Mouse (Mus musculus) erythroid progenitor cell, adult 5-6 weeks (primary cell): ENCODE results near the gene Get4. TPM values are rescaled to one million over a fixed set of nuclear protein-coding genes. Genes with fewer than 3 reads are reported as not detected.

ENCODE experiments used
- ATAC-seq: replicated peaks from 2 replicates; pipeline ENCODE4 v1.8.0; 2016; ENCODE audit warnings: moderate number of reproducible peaks, mild to moderate bottlenecking, moderate TSS enrichment, inconsistent platforms; ENCODE audit not compliant: poor library complexity, low FRiP score, severe bottlenecking
- total RNA-seq, 2 experiments: library from RNA; stranded (forward) in 1 of 2; stranded (reverse) in 1 of 2; fragments of 150-400 nt in 1 of 2; fragments of 186-747, 209-891 nt in 1 of 2; gene quantifications; 2 replicates each; pipeline versions ENCODE4 v1.2.3 to v1.2.4; 2015 to 2017; ENCODE audit warnings: low replicate concordance in 2 of 2

Gene Get4
- total RNA-seq, 2 experiments from 2014 or later: 21.9 to 35.6 TPM

DNA sequence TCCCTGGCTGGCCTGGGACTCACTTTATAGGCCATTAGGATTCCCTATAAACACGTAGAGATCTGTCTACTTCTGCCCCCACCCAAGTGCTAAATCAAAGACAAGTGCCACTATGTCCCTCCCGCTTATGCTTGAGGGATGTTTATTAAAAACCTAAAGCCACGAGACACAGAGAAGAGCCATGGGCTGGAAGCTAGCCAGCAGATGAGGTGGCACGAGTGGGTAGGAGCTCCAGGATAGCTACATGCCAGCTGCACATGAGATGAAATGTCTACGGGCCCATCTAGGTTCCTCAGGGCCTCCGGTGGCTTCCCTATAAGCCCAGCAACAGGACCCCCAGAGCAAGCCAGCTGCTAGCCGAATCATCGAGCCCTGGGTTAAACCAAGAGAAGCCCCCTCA, 25.2 kb downstream of the Get4 start:
- no peak for ATAC-seq

DNA sequence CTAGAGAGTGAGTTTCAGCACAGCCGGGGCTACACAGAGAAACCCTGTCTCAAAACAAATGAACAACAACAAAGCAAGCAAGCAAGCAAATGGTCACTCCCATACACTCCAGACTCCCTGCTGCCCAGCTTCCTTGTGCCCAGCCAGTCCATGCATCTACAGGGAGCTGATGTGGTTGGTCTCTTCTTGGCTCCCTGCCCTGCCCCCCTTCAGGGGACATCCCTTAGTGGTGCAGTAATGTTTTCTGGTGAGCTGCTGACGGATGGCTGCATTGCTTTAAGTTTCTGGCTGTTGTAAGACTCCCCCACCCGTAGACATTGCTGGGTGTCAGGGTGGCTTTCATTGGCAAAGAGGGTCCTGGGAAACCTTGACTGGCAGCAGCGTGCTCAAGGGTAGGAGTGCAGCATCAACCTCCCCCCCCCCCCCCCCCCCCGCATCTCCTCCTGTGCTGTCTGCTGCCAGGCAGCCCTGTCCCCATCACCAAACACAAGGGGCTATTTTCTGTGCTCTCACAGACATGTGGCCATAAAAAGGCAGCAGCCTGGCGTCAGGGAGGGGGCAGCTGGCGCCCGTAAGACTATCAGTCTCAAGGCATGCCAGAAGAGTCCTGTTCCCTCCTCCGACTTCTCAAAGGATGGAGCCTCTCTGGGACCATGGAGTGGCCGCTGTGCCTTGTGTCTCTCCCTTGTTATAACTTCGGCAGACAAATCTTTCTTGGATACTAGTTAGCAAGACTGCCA, 29.4 kb downstream of the Get4 start:
- ATAC-seq: no peak

DNA sequence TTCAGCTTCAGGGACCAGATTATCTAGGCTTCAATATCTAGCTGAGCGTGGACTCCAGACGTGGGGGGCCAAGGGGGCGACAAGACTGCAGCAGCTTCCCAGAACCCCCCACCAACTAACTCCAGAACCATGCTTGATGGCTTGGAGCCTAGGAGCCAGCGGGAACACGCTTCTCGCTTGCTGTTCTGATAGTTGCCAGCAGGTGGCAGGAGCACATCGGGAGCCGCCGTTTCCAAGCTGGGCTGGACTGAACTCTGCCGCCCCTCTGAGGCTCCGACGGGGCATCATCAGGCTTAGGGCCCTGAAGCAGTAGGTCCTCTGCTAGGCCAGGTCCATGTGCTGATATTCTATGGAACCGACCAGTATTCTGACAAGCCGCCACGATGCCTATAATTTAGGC, 30.1 kb downstream of the Get4 start:
- ATAC-seq: peak; percentile 76

DNA sequence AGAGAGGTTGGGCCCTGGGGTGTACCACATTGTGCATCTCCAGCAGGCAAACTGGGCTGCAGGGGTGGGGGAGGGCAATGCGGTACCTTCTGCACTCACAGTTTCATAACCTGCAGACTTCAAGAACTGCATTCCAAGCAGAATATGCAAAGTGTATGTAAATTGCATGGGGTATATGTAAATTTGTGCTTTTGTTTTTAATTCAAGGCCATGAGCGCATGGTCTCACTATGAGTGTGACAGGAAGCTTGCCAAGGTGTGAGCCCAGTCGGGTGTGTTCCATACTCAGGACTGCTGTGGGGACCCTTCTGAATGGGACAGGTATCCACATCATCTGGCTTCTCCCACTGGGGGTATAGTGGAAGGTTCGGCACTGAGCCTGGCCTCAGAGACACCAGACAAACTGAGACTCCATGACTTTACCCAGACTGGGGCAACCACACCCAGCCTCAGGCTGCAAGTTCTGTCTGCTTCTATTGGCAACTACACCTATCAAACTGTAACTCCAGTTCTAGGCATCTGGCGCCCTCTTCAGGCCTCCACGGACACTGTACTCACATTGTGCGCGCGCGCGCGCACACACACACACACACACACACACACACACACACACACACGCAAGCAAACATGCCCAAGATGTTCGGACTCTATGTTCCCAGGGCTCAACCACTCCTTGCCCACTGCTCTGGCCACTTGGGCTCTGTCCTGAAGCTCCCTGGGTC, 31.5 kb downstream of the Get4 start:
- no peak for ATAC-seq

DNA sequence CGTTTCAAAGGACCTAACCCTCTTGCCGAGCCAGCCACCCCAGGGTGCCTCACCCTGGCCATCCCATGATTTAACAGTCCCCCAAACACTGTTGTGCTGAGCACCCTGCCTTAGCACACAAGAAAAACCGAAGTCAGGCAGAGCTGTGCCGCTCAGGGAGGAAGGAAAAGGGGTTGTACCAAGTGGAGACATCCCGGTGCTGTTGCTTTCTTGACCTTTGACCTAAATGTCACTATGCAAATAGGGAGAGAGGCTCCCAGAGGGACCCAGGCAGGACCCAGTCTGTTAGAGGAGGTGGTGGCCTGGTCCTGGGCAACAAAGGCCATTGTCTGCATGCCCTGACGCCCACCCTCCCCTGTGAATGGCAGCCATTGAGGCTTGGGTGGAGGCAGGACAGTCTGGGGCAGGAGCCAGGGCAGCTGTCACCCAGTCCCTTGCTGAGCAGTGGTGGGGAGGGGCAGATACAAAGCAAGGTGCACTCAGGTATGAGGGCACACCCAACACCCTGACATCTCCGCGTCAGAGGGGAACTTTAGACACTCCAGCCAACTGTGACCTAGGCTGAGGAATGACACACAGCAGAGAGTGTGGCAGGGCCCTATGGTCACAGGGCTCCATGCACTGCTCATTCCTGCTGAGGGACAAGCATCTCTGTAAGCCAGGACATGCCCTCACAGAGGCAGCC, 33.4 kb downstream of the Get4 start:
- ATAC-seq: no peak

DNA sequence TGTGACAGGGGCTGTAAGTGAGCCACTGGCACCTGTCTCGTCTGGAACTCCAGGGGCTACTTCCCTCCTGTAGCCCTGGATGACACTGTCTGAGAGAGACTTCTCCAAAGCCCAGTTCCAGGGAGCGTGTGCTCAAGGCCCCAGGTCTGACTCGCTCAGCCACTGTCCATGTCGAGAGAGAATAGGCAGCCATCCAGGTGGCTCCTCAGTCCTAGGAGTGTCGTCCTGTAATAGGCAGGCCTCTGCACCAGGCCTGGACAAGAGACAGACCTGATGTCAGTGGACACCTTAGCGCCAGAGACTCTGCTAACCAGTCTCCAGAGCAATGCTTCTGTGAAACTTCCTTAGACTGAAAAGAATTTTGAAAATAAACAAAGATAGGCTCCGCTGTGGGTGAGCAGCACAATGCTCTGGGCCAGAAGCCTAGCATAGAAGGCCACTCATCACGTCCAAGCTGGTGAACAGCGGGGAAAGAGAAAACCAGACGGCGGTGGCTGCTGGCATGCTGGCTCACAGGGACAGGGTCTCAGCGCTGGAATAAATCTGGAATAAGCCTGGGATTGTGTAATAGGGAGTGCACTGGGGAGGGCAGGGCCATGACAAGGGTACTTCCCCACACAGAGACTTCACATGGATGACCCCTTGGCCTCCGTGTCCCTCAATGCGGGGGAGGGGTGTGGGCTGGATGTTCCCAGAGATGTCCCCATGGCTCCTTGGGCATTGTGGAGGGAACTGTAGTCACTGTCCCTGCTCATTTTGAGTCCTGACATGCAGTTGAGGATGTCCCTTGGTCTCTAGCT, 34.2 kb downstream of the Get4 start:
- no peak for ATAC-seq

DNA sequence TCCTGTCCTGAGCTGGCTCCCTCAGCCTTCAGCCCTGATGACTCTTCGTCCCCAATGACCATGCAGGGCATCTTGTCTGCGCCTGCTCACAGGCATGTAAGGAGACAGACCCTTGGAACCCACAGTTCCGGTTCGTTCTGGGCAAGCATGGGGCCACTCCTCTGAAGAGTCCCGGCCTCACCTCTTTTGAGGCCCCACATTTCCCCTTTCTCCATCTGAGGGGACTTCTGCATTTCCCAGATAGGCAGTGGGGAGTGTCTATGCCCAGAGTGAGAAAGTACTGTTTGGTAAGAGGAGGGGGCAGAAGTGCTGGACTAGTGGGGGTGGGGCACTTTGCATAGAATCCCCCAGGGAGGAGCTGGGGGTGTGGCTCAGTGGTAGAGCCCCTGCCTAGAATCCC, 35.0 kb downstream of the Get4 start:
- ATAC-seq: no peak

DNA sequence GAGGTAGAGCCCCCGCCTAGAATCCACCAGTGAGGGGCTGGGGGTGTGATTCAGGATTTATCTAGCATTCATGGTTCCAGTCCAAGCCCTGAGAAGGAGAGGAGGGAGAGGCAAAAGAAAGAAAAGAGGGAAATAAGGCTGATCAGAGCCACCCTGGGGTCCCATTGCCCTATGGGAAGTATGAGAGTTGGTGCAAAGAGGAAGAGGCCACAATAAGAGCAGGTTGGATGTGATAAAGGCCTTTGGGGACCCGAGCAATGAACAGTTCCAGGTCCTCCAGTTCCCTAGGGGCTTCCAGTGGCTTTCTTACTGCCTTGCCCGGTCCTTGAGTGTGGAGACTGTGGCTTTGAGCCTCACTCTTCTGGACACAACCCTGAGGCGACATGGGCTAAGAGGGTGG, 35.7 kb downstream of the Get4 start:
- ATAC-seq: no peak

DNA sequence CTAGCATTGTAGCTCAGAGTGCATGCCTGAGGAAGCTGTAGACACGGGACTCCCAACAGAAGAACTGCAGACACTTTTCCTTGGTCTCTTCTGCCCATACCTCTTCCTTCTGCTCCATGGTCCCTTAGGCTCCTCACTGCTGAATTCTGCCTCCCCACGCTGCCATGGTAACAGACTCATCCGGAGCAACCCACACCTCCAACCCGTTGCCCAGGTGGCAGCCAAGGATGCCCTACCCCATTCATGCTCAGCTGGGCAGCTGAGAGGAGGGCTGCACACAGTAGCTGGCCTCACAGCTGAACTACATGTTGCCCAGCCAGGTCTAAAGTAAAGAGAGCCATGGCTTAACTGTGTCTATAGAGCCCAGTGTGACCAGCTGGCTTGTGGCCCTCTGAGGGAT, 36.5 kb downstream of the Get4 start:
- no peak for ATAC-seq

DNA sequence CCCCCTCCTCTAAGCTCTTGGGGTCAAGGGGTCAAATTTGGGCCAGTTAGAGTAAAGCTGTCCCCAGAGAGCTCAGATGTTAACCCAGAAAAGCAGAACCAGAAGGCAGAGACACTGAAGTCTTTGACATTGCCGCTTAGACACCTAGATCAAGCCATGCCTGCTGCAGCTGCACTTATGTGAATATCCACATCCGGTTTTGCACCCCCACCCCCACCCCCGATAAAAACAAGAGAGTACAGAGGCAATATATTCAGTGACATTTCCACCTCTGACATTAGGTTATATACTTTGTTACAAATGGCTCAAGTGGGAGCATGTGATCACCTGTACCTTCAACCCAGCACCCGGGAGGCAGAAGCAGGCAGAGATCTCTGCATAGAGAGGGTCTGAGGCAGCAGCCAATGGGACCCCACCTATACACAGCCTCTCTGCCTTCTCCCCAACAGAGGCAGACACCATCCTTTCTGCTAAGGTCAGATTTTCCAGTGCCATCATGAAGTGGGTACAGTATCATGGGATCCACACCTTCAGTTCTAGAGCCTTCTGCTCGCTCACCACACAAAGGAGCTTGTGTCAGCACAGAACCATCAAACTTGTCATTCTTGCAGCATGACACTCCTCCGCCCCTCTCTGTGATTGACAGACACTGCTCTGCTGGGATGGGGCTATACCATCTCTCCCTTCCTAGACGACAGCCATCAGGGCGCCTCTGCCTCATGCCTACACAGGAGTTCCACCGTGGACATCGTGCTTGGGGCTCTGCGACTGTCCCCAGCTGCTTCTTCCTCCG, 38.5 kb downstream of the Get4 start:
- ATAC-seq: no peak

DNA sequence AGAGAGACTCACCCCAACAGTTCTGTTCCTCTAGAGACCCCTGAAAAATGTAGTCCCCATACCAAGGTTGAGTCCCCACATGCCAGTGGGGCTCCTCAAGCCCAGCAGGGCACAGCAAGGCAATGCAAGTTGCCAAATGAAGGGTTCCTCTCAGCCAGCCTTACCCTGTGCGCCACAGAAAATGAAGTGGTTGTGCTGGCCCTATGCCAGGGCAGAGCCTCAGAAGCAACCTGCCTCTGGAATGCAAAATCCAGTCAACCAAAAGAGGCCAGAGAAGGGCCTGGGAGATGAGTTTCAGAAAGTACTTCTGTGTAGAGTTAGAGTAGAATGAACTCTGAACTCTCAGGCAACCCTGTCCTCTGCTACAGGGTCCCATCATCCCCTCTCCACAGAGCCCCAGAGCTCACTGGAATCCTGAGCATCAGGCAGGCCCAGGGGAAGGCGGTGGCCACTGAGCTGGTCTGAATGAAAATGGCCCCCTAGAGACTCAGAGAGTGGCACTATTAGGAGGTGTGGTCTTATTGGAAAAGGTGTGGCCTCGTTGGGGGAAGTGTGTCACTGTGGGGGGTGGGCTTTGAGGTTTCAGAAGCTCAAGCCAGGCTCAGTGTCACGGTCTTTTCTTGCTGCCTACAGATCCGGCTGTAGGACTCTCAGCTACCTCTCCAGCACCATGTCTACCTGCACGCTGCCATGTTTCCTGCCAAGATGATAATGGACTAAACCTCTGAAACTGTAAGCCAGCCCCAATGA, 39.9 kb downstream of the Get4 start:
- ATAC-seq: no peak

DNA sequence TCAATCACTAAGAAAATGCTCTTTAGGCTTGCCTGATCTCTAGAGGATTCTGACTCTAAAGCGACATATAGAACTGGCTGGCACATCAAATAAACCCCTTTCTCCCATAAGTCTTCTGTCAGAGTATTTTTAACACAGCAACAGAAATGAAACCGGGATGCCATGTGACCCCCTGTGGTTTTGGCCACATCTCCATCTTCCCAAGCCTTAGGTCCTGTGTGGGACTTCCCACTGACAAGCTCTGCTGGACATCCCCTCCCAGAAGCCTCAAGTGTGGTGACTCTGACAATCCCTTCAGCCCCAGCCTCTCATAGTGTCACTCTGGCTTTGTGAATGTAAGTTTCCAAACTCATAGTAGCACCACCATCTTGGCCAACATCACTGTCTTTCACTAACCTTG, 42.0 kb downstream of the Get4 start:
- ATAC-seq: no peak

DNA sequence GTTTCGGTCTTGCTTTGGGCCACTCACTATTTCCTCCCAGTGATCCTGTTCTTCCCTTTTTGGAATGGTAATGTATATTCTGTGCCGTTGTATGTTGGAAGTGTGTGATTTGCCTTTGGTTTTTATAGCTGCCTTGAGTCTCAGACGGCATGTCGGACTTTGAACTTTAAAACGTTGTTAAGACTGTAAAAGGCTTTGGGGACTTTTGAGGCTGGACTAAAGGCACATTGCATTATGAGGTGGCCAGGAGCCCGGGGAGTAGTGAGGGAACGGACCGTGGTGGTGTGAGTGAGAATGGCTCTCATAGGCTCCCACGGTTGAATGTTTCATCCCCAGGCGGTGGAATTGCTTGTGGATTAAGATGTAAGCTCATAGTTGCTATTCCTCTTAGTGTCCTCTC, 45.0 kb downstream of the Get4 start:
- ATAC-seq: no peak

DNA sequence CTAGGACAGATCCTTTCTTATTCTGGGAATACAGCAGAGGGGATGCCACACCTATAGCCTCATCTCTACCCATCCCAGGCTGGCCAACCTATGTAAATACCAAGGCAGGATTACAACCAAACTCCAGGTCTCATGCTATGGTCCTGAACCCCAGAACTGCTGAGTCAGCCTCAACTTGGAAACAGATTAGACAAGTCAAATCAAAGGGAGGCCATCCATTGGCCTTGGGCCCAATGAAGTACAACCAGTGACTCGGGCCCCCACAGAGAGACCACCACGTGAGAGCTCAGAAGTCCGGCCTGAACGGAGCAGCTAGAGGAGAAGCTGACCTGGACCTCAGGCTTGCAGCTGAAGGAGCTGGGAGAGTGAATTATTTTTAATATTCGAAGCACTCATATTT, 45.6 kb downstream of the Get4 start:
- ATAC-seq: no peak

DNA sequence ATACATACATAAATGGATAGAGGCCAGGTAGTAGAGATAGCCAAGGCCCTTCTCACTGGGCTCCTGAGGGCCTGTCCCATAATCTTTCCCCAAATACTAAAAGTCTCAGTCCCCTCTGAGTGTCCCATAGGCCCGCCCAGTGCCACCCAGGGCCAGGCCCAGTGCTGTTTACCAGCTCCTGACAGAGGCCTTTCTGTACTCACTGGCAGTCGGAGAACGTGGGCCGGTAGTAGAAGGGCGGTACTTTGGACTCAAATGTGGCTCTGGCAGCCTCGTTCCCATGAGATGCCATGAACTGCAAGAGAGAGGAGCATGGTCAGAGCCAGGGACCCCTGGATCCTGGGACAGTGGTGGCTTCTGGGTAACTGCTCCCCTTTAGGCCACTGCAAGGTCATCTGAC, 50.0 kb downstream of the Get4 start:
- no peak for ATAC-seq

DNA sequence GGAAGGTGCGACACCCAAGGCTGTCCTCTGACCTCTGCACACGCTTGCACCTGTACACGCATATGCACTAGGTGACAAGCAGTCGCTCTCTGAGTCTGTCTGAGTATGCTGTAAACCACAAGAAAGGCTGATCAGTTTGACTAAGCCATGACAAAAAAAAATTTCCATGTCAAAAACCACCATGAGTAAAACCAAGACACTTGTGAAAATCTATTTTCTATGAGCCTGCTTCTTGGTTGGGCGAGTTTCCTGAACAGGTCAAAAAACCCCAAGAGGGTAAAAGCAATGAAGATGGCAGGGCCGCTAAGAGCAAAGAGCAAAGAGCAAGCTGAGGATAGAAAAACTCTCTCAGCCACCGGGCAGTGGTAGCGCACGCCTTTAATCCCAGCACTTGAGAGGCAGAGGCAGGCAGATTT, 51.5 kb downstream of the Get4 start:
- no peak for ATAC-seq

DNA sequence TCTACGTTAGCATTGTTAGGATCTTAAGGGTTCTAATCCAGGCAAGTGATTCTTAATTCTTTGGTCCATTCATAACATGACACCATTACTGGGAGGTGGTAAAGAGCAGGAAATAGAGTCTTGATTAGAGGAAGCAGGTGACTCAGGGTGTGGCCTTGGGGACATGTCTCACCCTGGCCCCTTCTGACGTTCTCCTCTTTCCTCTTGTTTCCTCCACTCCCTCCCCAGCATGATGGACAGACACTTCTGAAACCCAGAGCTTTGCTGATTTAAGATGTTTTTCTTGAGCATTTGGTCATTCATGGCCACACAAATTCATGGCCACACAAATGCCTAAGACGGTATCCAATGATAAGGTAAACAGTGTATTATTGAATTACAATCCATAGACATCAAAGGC, 57.8 kb downstream of the Get4 start:
- no peak for ATAC-seq

DNA sequence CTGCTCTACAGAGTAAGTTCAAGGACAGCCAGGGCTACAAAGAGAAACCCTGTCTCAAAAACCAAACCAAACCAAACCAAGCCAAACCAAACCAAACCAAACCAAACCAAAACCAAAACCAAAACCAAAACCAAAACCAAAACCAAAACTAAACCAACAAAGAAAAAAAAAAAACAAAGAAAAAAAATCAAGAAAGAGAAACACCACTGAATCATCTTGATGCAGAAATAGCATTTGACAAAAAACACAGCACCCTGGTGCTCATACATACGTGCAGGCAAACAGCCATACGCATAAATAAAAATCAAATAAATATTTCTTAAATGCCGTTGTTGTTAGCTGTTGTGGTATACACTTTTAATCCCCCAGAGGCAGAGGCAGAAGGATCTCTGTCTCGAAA, 58.4 kb downstream of the Get4 start:
- no peak for ATAC-seq

DNA sequence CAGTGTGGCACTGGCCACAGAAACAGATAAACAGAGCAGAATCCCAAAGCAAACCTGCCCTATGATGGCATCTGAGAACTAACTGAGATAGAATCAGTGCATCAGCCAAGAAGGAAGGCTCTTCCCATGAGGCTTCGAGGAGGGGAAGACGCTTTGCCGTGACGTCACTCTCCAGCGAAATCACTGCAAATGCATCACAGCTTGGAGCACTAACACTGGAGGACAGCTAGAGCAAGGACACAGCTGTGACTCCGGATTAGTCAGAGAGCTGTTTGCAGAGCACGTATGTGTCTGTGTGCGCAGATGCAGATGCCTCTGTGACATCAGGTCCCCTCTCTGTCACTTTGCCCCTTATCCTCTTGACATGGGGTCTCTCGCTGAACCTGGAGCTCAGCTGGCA, 59.7 kb downstream of the Get4 start:
- ATAC-seq: no peak
